Mouse (Mus musculus): ENCODE data around the gene Rbms1.

GRCm38 (mm10) chr2:60801571-60802155, 161.3 kb downstream of the Rbms1 start:
- TF ChIP-seq POLR2A (IDR thresholded peaks at IDR 0.05; ENCODE audit: borderline replicate concordance, control insufficient read depth, low read depth, low read length) (no peak), CTCF (IDR thresholded peaks at IDR 0.05; ENCODE audit: control insufficient read depth, insufficient read depth, low read length) (no peak)

Measured in bone marrow, adult 2 months (tissue).